Mouse (Mus musculus): ENCODE results near the gene Fbxw10.

- TF ChIP-seq CTCF (IDR thresholded peaks at IDR 0.05; ENCODE audit: low read depth, low read length): no peak
- TF ChIP-seq GATA1 (IDR thresholded peaks at IDR 0.05; ENCODE audit: borderline replicate concordance, low read length): no peak
- TF ChIP-seq POLR2AphosphoS5 (IDR thresholded peaks at IDR 0.05; ENCODE audit: insufficient replicate concordance, low read depth, low read length): no peak
Observed at GRCm38 (mm10) chr11:62878728-62879127, 31.9 kb downstream of the Fbxw10 start.

Data from G1E (cell line).